In the genomic region with DNA sequence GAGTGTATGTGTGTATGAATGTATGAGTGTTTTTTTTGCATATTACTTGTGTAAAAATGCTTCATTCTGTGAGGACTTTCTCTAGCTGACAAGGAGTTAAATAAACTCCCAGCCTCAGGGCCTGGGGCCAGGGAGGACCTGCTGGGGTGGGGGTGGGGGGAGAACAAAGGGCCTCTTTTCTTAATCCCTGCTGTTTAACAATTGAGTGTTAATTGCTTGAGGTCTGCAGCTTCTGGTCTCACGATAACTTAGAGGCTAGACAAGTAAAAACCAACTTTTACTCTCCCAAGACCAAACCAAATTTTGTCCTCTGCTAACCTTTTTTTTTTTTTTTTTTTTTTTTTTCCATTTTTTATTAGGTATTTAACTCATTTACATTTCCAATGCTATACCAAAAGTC, we compare ENCODE assay signal across 18 mouse cellular contexts. TPM values are rescaled to one million over a fixed set of nuclear protein-coding genes. Genes with fewer than 3 reads are reported as not detected.
DNase-seq lines count a peak whose midpoint lies in the region; ATAC-seq and TF ChIP-seq lines count a peak whose summit lies in the region.
"Had no signal": no experiment of that assay in that cellular context is flagged by ENCODE, and none has a peak within 500 bp of the region (broad histone marks: within the 10 kb centered on the region; RNA-seq: fewer than 3 reads in every experiment).

No protein-coding gene starts in this region.

- no peak for TF ChIP-seq POLR2A in brain, embryonic 14.5 days (IDR thresholded peaks at IDR 0.05; ENCODE audit: borderline replicate concordance, extremely low read depth, insufficient read depth, insufficient read length, poor library complexity, severe bottlenecking)

- ATAC-seq in forebrain, embryonic 16.5 days, result no peak
- no peak for ATAC-seq in forebrain, postnatal 0 days
- ATAC-seq in limb, embryonic 13.5 days (ENCODE audit: low FRiP score, low read depth), result no peak
- no peak for ATAC-seq in neural tube, embryonic 15.5 days (ENCODE audit: low FRiP score)

- TF ChIP-seq CTCF in brain, embryonic 14.5 days (IDR thresholded peaks at IDR 0.05; ENCODE audit: borderline replicate concordance, extremely low read depth, insufficient read depth, insufficient read length), result no peak
- TF ChIP-seq CTCF in forebrain, postnatal 0 days (IDR thresholded peaks at IDR 0.05; ENCODE audit: low read depth), result no peak

- H3K9me3 ChIP-seq in forebrain, embryonic 10.5 days, result no peaks in the 10 kb centered on the region
- no peaks in the 10 kb centered on the region for H3K9me3 ChIP-seq in forebrain, embryonic 16.5 days (ENCODE audit: control insufficient read depth, low read length)
- no peaks in the 10 kb centered on the region for H3K9me3 ChIP-seq in forebrain, postnatal 0 days (ENCODE audit: low read length)
- H3K9me3 ChIP-seq in limb, embryonic 13.5 days, result no peaks in the 10 kb centered on the region
- H3K9me3 ChIP-seq in neural tube, embryonic 15.5 days (replicated peaks), result no peaks in the 10 kb centered on the region
- H3K9me3 ChIP-seq: G1E; heart, embryonic 10.5 days; liver, embryonic 15.5 days had no signal

- H3K4me1 ChIP-seq in forebrain, embryonic 10.5 days, result peaks cover 13% of the 10 kb centered on the region
- no peaks in the 10 kb centered on the region for H3K4me1 ChIP-seq in forebrain, embryonic 16.5 days (replicated peaks; ENCODE audit: control insufficient read depth, insufficient read depth, low read length)
- H3K4me1 ChIP-seq in forebrain, postnatal 0 days (ENCODE audit: insufficient read depth), result no peaks in the 10 kb centered on the region
- H3K4me1 ChIP-seq in limb, embryonic 13.5 days, result peaks cover 8% of the 10 kb centered on the region; the same call in 1 of the 2 replicates
- no peaks in the 10 kb centered on the region for H3K4me1 ChIP-seq in neural tube, embryonic 15.5 days
- H3K4me1 ChIP-seq: heart, embryonic 10.5 days; liver, embryonic 15.5 days had no signal

- H3K4me2 ChIP-seq in forebrain, embryonic 16.5 days (ENCODE audit: low read length), result no peak overlapping the region
- H3K4me2 ChIP-seq in forebrain, postnatal 0 days (ENCODE audit: low read depth), result no peak overlapping the region
- no peak overlapping the region for H3K4me2 ChIP-seq in limb, embryonic 13.5 days (replicated peaks)
- H3K4me2 ChIP-seq in neural tube, embryonic 15.5 days, result no peak overlapping the region
- H3K4me2 ChIP-seq: liver, embryonic 15.5 days had no signal

- 0% methylated on average over 1 of the region's 1 CpGs for WGBS in forebrain, embryonic 10.5 days
- 0% methylated on average over 1 of the region's 1 CpGs for WGBS in forebrain, embryonic 16.5 days
- WGBS in forebrain, postnatal 0 days, result 0% methylated on average over 1 of the region's 1 CpGs
- WGBS in limb, embryonic 13.5 days, result 0% methylated on average over 1 of the region's 1 CpGs
- 5% methylated on average over 1 of the region's 1 CpGs for WGBS in neural tube, embryonic 15.5 days

- no peak overlapping the region for H3K9ac ChIP-seq in forebrain, embryonic 16.5 days (replicated peaks; ENCODE audit: low read depth, low read length)
- H3K9ac ChIP-seq in forebrain, postnatal 0 days, result no peak overlapping the region
- no peak overlapping the region for H3K9ac ChIP-seq in limb, embryonic 13.5 days
- H3K9ac ChIP-seq in neural tube, embryonic 15.5 days (replicated peaks), result no peak overlapping the region
- H3K9ac ChIP-seq: liver, embryonic 15.5 days had no signal

- H3K4me3 ChIP-seq in forebrain, embryonic 10.5 days, result no peak overlapping the region
- no peak overlapping the region for H3K4me3 ChIP-seq in forebrain, embryonic 16.5 days (replicated peaks; ENCODE audit: low read length)
- H3K4me3 ChIP-seq in forebrain, postnatal 0 days (ENCODE audit: low read depth, low read length), result no peak overlapping the region
- H3K4me3 ChIP-seq in limb, embryonic 13.5 days, result no peak overlapping the region
- no peak overlapping the region for H3K4me3 ChIP-seq in neural tube, embryonic 15.5 days (replicated peaks)
- H3K4me3 ChIP-seq: heart, embryonic 10.5 days; liver, embryonic 15.5 days; myocyte had no signal

- H3K27ac ChIP-seq in forebrain, embryonic 10.5 days, result peak overlapping the region; percentile 83
- H3K27ac ChIP-seq in forebrain, embryonic 16.5 days (ENCODE audit: low read length), result no peak overlapping the region
- no peak overlapping the region for H3K27ac ChIP-seq in forebrain, postnatal 0 days (ENCODE audit: low read depth, low read length)
- H3K27ac ChIP-seq in limb, embryonic 13.5 days, result peak overlapping the region; percentile 48; the same call in 1 of the 2 replicates
- H3K27ac ChIP-seq in neural tube, embryonic 15.5 days (replicated peaks), result no peak overlapping the region
- H3K27ac ChIP-seq: heart, embryonic 10.5 days; liver, embryonic 15.5 days; macrophage had no signal

- H3K27me3 ChIP-seq in forebrain, embryonic 10.5 days (ENCODE audit: poor library complexity, severe bottlenecking), result no peaks in the 10 kb centered on the region
- H3K27me3 ChIP-seq in forebrain, embryonic 16.5 days (replicated peaks; ENCODE audit: control insufficient read depth, insufficient read depth, low read length), result no peaks in the 10 kb centered on the region
- no peaks in the 10 kb centered on the region for H3K27me3 ChIP-seq in forebrain, postnatal 0 days (ENCODE audit: insufficient read depth, low read length)
- no peaks in the 10 kb centered on the region for H3K27me3 ChIP-seq in limb, embryonic 13.5 days
- no peaks in the 10 kb centered on the region for H3K27me3 ChIP-seq in neural tube, embryonic 15.5 days (replicated peaks)
- H3K27me3 ChIP-seq: liver, embryonic 15.5 days had no signal

- H3K36me3 ChIP-seq in forebrain, embryonic 10.5 days (replicated peaks), result no peaks in the 10 kb centered on the region
- H3K36me3 ChIP-seq in forebrain, embryonic 16.5 days (ENCODE audit: control insufficient read depth, insufficient read depth), result no peaks in the 10 kb centered on the region
- no peaks in the 10 kb centered on the region for H3K36me3 ChIP-seq in forebrain, postnatal 0 days (ENCODE audit: insufficient read depth)
- H3K36me3 ChIP-seq in limb, embryonic 13.5 days, result no peaks in the 10 kb centered on the region
- H3K36me3 ChIP-seq in neural tube, embryonic 15.5 days, result no peaks in the 10 kb centered on the region
- H3K36me3 ChIP-seq: G1E; heart, embryonic 10.5 days; liver, embryonic 15.5 days had no signal

- DNase-seq in forebrain, embryonic 10.5 days (ENCODE audit: extremely low spot score, low spot score), result peak; percentile 60
- DNase-seq in brain, embryonic 14.5 days (ENCODE audit: low read depth), result peak; percentile 77
- DNase-seq in forebrain, postnatal 0 days, result peak; percentile 2
- no peak for DNase-seq in natural killer cell, adult 2 months (ENCODE audit: low spot score in 2 of 2)
- no peak for DNase-seq in adrenal gland, adult 18-20 months (ENCODE audit: low spot score in 2 of 2)
- DNase-seq: heart, postnatal 36 days; kidney, adult 2 months had no signal

RNA-seq across cellular contexts. Expression of a gene that starts 12.5 kb away (rescaled TPM):
- not detected in 2 replicates for polyA plus RNA-seq in forebrain, embryonic 10.5 days (2016; fragmentation: Nextera tagmentation; extraction: Ambion mirVana)
- polyA plus RNA-seq in forebrain, embryonic 16.5 days (2015; fragmentation: Nextera tagmentation; extraction: Ambion mirVana), result not detected in 2 replicates
- polyA plus RNA-seq in brain, embryonic 14.5 days (2012; rRNA removed), result not detected in 2 replicates
- not detected in 2 replicates for total RNA-seq in forebrain, postnatal 0 days (2014; rRNA removed)
- not detected in 2 replicates for polyA plus RNA-seq in forebrain, postnatal 0 days (2015; fragmentation: Nextera tagmentation; extraction: Ambion mirVana)
- polyA plus RNA-seq in limb, embryonic 13.5 days (2015; fragmentation: Nextera tagmentation; extraction: Ambion mirVana), result not detected in 2 replicates
- total RNA-seq in adrenal gland, adult 18-20 months (2021), result under 1 TPM in 1 of 2 experiments, not detected in 1; 0.51 TPM
- not detected in 2 replicates for polyA plus RNA-seq in neural tube, embryonic 15.5 days (2015; fragmentation: Nextera tagmentation; extraction: Ambion mirVana)
- total RNA-seq: heart, postnatal 36 days; left cerebral cortex, postnatal 14 days had no signal
- polyA plus RNA-seq: G1E; heart, embryonic 10.5 days; kidney, adult 2 months; large intestine, adult 2 months; liver, embryonic 15.5 days; macrophage; stomach, embryonic 16.5 days had no signal

RNA-seq across cellular contexts. Expression of a gene that starts 18.8 kb away (rescaled TPM):
- polyA plus RNA-seq in forebrain, embryonic 10.5 days (2016; fragmentation: Nextera tagmentation; extraction: Ambion mirVana), result not detected in 2 replicates
- polyA plus RNA-seq in forebrain, embryonic 16.5 days (2015; fragmentation: Nextera tagmentation; extraction: Ambion mirVana), result 0.27 and 0.61 TPM in 2 replicates
- polyA plus RNA-seq in brain, embryonic 14.5 days (2012; rRNA removed), result 1.9 and 5.3 TPM in 2 replicates
- 0.76 and 2.6 TPM in 2 replicates for total RNA-seq in forebrain, postnatal 0 days (2014; rRNA removed)
- 3.7 and 4.4 TPM in 2 replicates for polyA plus RNA-seq in forebrain, postnatal 0 days (2015; fragmentation: Nextera tagmentation; extraction: Ambion mirVana)
- 10.7 and 11.9 TPM in 2 replicates for polyA plus RNA-seq in limb, embryonic 13.5 days (2015; fragmentation: Nextera tagmentation; extraction: Ambion mirVana)
- total RNA-seq in adrenal gland, adult 18-20 months (2021), result 1 to 10 TPM; 1.8 to 3.4 TPM
- 1.7 and 3.5 TPM in 2 replicates for polyA plus RNA-seq in neural tube, embryonic 15.5 days (2015; fragmentation: Nextera tagmentation; extraction: Ambion mirVana)
- total RNA-seq: left cerebral cortex, postnatal 14 days had no signal
- polyA plus RNA-seq: G1E; heart, embryonic 10.5 days; macrophage had no signal

RNA-seq across cellular contexts. Expression of a gene that starts 54.5 kb away (rescaled TPM):
- not detected in 2 replicates for polyA plus RNA-seq in forebrain, embryonic 10.5 days (2016; fragmentation: Nextera tagmentation; extraction: Ambion mirVana)
- not detected in 2 replicates for polyA plus RNA-seq in forebrain, embryonic 16.5 days (2015; fragmentation: Nextera tagmentation; extraction: Ambion mirVana)
- 0.06 and 0.08 TPM in 2 replicates for polyA plus RNA-seq in brain, embryonic 14.5 days (2012; rRNA removed)
- total RNA-seq in forebrain, postnatal 0 days (2014; rRNA removed), result not detected in 2 replicates
- polyA plus RNA-seq in forebrain, postnatal 0 days (2015; fragmentation: Nextera tagmentation; extraction: Ambion mirVana), result not detected in 2 replicates
- polyA plus RNA-seq in limb, embryonic 13.5 days (2015; fragmentation: Nextera tagmentation; extraction: Ambion mirVana), result not detected in 2 replicates
- not detected for total RNA-seq in adrenal gland, adult 18-20 months (2021)
- not detected in 2 replicates for polyA plus RNA-seq in neural tube, embryonic 15.5 days (2015; fragmentation: Nextera tagmentation; extraction: Ambion mirVana)
- total RNA-seq: heart, postnatal 36 days; left cerebral cortex, postnatal 14 days had no signal
- polyA plus RNA-seq: heart, embryonic 10.5 days; kidney, adult 2 months; liver, embryonic 15.5 days; macrophage had no signal

Comparison
In these comparisons a context has a peak if more than half of its experiments do, and no peak if none do; other contexts are left out.
1. H3K27ac ChIP-seq: peak in forebrain, embryonic 10.5 days (single experiment) and limb, embryonic 13.5 days (single experiment); none in forebrain, embryonic 16.5 days (single experiment), forebrain, postnatal 0 days (single experiment) and neural tube, embryonic 15.5 days (single experiment).
2. DNase-seq: peak in forebrain, embryonic 10.5 days (single experiment), brain, embryonic 14.5 days (single experiment) and forebrain, postnatal 0 days (single experiment); none in natural killer cell, adult 2 months (0 of 2) and adrenal gland, adult 18-20 months (0 of 2).